Mouse (Mus musculus) cortical plate, adult 2 months (tissue): ENCODE results near the gene Olfr1510. TPM values are rescaled to one million over a fixed set of nuclear protein-coding genes. Genes with fewer than 3 reads are reported as not detected.
"Not testable (repeated sequence)": the region's sequence is repeated elsewhere in the genome, so short reads cannot be mapped to it uniquely, and the experiment has no call there.

Source experiments
- H3K27ac ChIP-seq: fragments of 200-500 bp; 2 replicates; pipeline ENCODE4 v1.5.1; 2012; ENCODE audit warnings: low read length, control low read depth, inconsistent platforms; ENCODE audit not compliant: insufficient read depth
- H3K4me1 ChIP-seq: fragments of 200-500 bp; 2 replicates; pipeline ENCODE4 v1.6.1; 2011; ENCODE audit warnings: low read length; ENCODE audit not compliant: control insufficient read depth, insufficient read depth
- H3K4me3 ChIP-seq: fragments of 200-500 bp; 2 replicates; pipeline ENCODE4 v1.5.1; 2011; ENCODE audit warnings: mild to moderate bottlenecking, low read length, control low read depth; ENCODE audit not compliant: insufficient read depth
- CTCF ChIP-seq: fragments of 200-500 bp; IDR thresholded peaks from 2 replicates; pipeline ENCODE4 v1.5.1; 2011; ENCODE audit warnings: mild to moderate bottlenecking, control low read depth, low read length; ENCODE audit not compliant: insufficient read depth; ENCODE audit errors: extremely low read depth
- POLR2A ChIP-seq: fragments of 200-500 bp; IDR thresholded peaks from 2 replicates; pipeline ENCODE4 v1.6.1; 2011; ENCODE audit warnings: mild to moderate bottlenecking, low read length, control low read depth; ENCODE audit not compliant: insufficient read depth; ENCODE audit errors: extremely low read depth
- polyA plus RNA-seq: library from polyadenylated mRNA; depleted of rRNA; stranded (reverse); fragments of >200 nt; gene quantifications from 2 replicates; pipeline ENCODE4 v1.2.3, GENCODE M21; 2012; rRNA removed

The Olfr1510 gene
- polyA plus RNA-seq, result not detected in 2 replicates

DNA sequence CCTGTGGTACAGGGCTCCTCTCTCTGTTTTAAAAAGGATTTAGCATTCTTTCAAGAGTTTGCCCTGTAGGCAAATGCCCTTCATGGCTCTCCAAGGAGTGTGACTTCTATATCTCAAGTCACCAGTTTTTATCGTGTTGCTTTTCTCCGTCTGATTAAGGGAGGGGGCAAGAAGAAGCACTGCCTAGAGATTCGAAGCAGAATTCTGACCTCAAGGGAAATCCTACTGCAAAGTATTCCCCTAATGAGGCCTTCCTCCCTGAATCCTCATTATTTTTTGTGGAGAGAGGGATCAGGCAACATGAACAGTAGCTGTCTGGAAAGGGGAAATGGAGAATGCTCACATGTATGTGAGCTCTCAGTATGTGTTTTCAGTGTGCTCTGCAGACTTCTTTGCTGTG, at the start of gene Olfr1510:
Gene Olfr1510 (minus strand): TSS at position 101 of the 400 bp plus-strand sequence.
- no peak within 1 kb of the TSS for H3K27ac ChIP-seq
- no peak for TF ChIP-seq CTCF
- no peak for TF ChIP-seq POLR2A
- no peak within 1 kb of the TSS for H3K4me3 ChIP-seq
- H3K4me1 ChIP-seq, result no peaks in the 10 kb centered on the region

DNA sequence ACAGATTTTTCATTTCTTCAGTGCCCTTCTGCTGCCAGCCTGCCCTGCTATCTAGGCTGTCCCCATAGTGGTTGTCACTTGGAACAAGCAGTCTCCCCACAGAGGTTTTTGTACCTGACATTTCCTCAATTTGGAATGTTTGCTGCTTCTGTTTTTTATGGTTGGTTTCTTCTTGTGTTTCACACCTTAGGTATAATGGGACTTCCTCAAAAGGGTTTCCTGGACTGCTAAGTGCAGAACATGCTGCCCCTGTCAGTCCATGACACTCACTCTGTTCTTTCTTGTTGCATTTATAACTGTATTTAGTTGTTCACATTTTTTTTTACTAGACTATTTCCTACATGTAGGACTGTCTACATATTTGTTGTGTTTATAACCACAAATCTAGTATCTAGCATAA, 47.8 kb upstream of the Olfr1510 start:
- Histone ChIP-seq H3K4me1 (no peaks in the 10 kb centered on the region), H3K4me3 (no peak overlapping the region), H3K27ac (no peak overlapping the region)
- TF ChIP-seq CTCF, result no peak
- TF ChIP-seq POLR2A, result no peak

DNA sequence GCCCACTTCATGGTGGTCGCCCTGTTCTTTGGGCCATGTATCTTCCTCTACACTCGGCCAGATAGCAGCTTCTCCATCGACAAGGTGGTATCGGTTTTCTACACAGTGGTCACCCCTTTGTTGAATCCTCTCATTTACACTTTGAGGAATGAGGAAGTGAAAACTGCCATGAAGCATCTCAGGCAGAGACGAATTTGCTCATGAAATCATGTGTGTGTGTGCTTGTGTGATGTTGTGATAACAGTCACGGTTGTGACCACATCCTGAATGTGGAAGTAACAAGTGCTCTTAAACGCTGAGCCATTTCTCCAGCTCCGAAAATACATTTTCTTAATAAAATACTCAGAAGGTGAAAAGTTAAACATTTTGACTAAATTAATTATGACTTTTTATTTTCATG, 37.0 kb upstream of the Olfr1510 start:
- no peak overlapping the region for H3K27ac ChIP-seq
- no peaks in the 10 kb centered on the region for H3K4me1 ChIP-seq
- no peak overlapping the region for H3K4me3 ChIP-seq
- TF ChIP-seq CTCF (no peak), POLR2A (no peak)

DNA sequence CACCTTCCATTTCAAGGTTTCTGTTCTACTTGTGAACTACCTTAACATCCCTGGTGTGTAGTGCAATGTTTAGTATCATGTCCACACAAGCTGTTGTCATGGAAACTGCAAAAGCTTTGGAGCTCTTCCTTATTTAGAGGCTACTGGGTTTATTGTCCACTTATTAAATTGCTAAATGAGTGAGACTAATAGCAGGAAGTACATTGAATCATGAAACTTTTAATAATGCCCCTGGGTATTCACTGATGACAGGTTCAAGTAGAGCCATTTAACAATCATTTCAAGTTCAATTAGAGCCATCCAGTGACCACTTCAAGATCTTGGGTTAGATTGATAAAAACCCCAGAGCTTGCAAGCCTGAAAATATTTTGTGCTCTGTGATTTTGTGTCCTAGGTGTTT, 28.5 kb upstream of the Olfr1510 start, which contains the start of gene Olfr1509:
Gene Olfr1509 (plus strand): TSS at position 301 of the 400 bp plus-strand sequence.
- Histone ChIP-seq H3K4me3 (no peak within 1 kb of the TSS), H3K4me1 (no peaks in the 10 kb centered on the region), H3K27ac (no peak within 1 kb of the TSS)
- TF ChIP-seq CTCF (no peak), POLR2A (no peak)

DNA sequence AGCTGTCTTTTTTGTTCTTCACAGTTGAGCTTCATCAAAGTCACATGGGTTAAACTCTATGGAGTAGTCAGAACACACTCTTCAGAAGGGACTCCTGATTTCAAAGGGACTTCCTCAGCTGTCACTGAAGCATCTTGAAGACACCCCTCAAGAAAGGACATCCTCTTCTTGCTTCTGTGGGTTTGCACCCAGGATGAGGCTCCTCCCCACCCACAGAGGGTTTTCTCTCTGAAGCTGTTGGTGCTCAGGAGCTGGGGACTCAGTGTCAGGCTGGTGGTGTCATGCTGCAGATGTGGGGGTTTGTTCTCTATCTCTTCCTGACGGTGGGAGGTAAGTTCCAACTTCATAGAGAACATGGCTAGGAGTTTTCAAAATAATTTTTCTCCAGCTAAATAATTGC, 13.5 kb upstream of the Olfr1510 start:
- H3K27ac ChIP-seq, result no peak overlapping the region
- TF ChIP-seq CTCF (no peak), POLR2A (no peak)
- H3K4me1 ChIP-seq, result no peaks in the 10 kb centered on the region
- H3K4me3 ChIP-seq, result no peak overlapping the region

DNA sequence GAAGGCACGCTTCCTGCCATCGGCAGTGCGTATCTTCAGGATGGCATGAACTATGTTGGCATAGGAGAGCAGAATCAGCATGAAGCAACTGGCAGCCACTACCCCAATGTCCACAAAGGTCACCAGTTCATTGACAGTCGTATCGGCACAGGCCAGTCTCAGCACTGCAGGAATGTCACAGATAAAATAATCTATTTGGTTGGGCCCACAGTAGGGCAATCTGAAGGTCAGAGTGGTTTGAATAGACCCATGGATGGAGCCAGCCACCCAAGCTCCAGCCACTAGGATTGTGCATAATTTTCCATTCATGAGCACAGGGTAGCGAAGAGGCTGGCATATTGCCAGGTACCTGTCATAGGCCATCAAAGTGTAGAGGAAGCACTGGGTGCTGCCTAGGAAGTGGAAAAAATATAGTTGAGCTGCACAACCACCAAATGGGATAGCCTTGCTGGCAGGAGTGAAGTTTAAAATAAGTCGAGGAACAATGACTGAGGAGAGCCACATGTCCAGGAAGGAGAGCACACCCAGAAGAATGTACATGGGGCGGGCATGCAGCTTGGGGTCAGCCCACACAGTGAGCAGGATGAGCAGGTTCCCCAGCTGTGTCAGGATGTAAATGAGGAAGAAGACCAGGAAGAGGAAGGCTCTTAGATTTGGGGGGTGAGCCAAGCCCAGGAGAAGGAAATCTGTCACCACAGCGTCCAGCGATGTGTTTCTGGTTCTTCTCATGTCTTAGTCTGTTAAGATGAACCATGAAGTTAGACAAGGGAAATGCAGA, 3.8 kb downstream of the Olfr1510 start:
- H3K4me3 ChIP-seq, H3K27ac ChIP-seq, H3K4me1 ChIP-seq: not testable (repeated sequence)

DNA sequence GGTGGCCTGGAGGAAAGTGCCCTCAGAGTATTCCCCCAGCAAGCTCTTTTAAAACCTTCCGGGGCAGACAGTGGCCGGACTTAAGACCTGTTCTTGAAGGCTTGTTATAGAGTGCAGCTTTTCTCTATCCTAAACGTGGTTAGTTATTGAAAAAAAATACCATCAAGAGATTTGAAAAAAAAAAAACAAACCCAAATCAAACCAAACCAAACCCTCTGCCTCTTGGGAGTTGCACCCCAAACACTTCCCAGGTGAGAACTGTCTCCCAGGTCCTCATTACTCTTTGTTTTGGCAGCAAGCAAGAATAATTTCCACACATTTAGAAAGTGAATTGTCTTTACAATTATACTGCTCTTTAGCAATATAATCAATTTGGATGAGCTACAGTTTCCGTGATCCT, 16.9 kb downstream of the Olfr1510 start, which contains the start of gene Olfr1511:
Gene Olfr1511 (minus strand): TSS at position 101 of the 400 bp plus-strand sequence.
- TF ChIP-seq POLR2A, result no peak
- TF ChIP-seq CTCF, result no peak

DNA sequence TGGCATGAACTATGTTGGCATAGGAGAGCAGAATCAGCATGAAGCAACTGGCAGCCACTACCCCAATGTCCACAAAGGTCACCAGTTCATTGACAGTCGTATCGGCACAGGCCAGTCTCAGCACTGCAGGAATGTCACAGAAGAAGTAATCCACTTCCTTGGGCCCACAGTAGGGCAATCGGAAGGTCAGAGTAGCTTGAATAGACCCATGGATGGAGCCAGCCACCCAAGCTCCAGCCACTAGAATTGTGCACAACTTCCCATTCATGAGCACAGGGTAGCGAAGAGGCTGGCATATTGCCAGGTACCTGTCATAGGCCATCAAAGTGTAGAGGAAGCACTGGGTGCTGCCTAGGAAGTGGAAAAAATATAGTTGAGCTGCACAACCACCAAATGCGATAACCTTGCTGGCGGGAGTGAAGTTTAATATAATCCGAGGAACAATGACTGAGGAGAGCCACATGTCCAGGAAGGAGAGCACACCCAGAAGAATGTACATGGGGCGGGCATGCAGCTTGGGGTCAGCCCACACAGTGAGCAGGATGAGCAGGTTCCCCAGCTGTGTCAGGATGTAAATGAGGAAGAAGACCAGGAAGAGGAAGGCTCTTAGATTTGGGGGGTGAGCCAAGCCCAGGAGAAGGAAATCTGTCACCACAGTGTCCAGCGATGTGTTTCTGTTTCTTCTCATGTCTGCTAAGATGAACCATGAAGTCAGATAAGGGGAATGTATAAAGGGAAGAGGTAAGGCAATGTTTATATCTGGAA, 23.9 kb downstream of the Olfr1510 start:
- not testable (repeated sequence) for H3K4me3 ChIP-seq, H3K27ac ChIP-seq, H3K4me1 ChIP-seq

More for the DNA sequence above, 16.9 kb downstream of the Olfr1510 start, which contains the start of gene Olfr1511:
- Histone ChIP-seq H3K4me3 (no peak within 1 kb of the TSS), H3K4me1 (no peaks in the 10 kb centered on the region), H3K27ac (no peak within 1 kb of the TSS)

DNA sequence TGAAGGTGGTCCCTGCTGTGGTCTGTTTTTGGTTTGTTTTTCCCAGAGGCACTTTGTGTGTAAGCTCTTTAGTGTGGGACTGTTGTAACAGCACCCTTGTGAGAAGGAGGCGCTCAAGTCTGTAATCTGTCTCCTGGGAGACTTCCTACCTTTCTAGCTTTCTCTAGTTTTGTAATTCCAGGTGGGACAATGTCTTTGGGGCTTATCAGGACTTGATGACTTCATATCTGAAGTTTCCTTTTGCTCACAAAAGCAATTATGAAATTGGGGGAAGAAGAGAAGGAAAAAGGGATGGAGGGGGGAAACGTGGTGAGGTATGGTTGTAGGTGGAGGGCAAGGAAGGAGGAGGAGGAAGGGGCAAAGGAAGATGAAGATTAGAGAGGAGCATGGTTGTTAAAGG, 35.1 kb downstream of the Olfr1510 start, which contains the start of gene Olfr1512:
Gene Olfr1512 (minus strand): TSS at position 101 of the 400 bp plus-strand sequence.
- no peak within 1 kb of the TSS for H3K27ac ChIP-seq
- no peak for TF ChIP-seq POLR2A
- H3K4me3 ChIP-seq, result no peak within 1 kb of the TSS
- H3K4me1 ChIP-seq, result no peaks in the 10 kb centered on the region

DNA sequence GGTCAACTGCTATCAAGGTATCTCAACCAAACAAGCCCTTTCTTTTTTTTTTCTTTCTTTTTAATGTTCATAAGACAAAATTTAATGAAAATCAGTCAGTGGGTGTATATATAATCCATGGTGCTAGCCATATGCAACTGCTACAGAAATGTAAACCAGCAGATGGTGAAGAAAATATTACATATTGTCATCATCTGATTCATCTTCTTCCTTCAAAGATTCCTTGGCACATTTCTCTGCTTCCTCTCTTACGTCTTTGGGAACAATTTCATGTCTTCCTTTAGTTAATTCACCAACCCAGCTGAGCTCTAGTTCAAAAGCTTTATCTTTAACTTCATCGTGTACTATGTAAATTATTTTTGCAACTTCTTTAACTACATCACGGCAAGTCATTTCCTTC, 45.4 kb downstream of the Olfr1510 start:
- no peak for TF ChIP-seq CTCF
- Histone ChIP-seq H3K27ac (no peak overlapping the region), H3K4me3 (no peak overlapping the region), H3K4me1 (no peaks in the 10 kb centered on the region)

Other genes starting within 250 kb of the Olfr1510 start
- 25.6 and 28.2 TPM in 2 replicates for gene Supt16, start 217.0 kb downstream of the Olfr1510 start, polyA plus RNA-seq
- gene Chd8, start 156.6 kb downstream of the Olfr1510 start, polyA plus RNA-seq, result 53.5 and 60.7 TPM in 2 replicates
- gene Tox4, start 135.2 kb downstream of the Olfr1510 start, polyA plus RNA-seq, result 41.2 and 42.4 TPM in 2 replicates
- 42.0 and 44.4 TPM in 2 replicates for gene Rab2b, start 134.8 kb downstream of the Olfr1510 start, polyA plus RNA-seq
- gene Mettl3, start 109.2 kb downstream of the Olfr1510 start, polyA plus RNA-seq, result 28.7 and 28.8 TPM in 2 replicates
- 24.6 and 26.5 TPM in 2 replicates for gene Sall2, start 85.6 kb downstream of the Olfr1510 start, polyA plus RNA-seq
- not detected in 2 replicates for gene Olfr1513, start 58.0 kb downstream of the Olfr1510 start, polyA plus RNA-seq
- not detected in 2 replicates for gene Olfr1512, start 35.2 kb downstream of the Olfr1510 start, polyA plus RNA-seq
- gene Olfr1511, start 17.0 kb downstream of the Olfr1510 start, polyA plus RNA-seq, result not detected in 2 replicates
- gene Olfr1509, start 28.6 kb upstream of the Olfr1510 start, polyA plus RNA-seq, result not detected in 2 replicates
- not detected in 2 replicates for gene Olfr1508, start 53.1 kb upstream of the Olfr1510 start, polyA plus RNA-seq
- gene Olfr1507, start 81.4 kb upstream of the Olfr1510 start, polyA plus RNA-seq, result not detected in 2 replicates